Mouse (Mus musculus) ES-E14 (cell line): Measurements from ENCODE around the gene Crebl2. TPM values are rescaled to one million over a fixed set of nuclear protein-coding genes. Genes with fewer than 3 reads are reported as not detected.

Source experiments
- DNase-seq: peaks from one replicate; pipeline ENCODE4 v3.0.0-alpha.2; 2013; ENCODE audit warnings: low read depth, low spot score
- H3K27ac ChIP-seq: 2 replicates; pipeline ENCODE4 v1.5.1; 2012; ENCODE audit warnings: low read depth, mild to moderate bottlenecking, low read length, moderate library complexity, mixed read lengths; ENCODE audit not compliant: poor library complexity, insufficient read depth, severe bottlenecking
- H3K36me3 ChIP-seq: 2 replicates; pipeline ENCODE4 v1.6.1; 2012; ENCODE audit warnings: mild to moderate bottlenecking, low read length, moderate library complexity, mixed read lengths; ENCODE audit not compliant: control insufficient read depth, poor library complexity, insufficient read depth, severe bottlenecking
- H3K4me1 ChIP-seq, 2 experiments: fragments of 150-350 bp in 1 of 2; sonication (generic) in 1 of 2; 2 replicates each; pipeline ENCODE4 v1.6.1; 2012; ENCODE audit warnings: low read length in 2 of 2, mild to moderate bottlenecking in 1 of 2, mixed read lengths in 1 of 2; ENCODE audit not compliant: control insufficient read depth in 2 of 2, insufficient read depth in 2 of 2, poor library complexity in 1 of 2
- H3K4me3 ChIP-seq, 2 experiments: fragments of 150-350 bp in 1 of 2; sonication (generic) in 1 of 2; 2 replicates each; pipeline ENCODE4 v1.5.1; 2012; ENCODE audit warnings: low read length in 2 of 2, low read depth in 1 of 2, mild to moderate bottlenecking in 1 of 2, mixed read lengths in 1 of 2; ENCODE audit not compliant: insufficient read depth in 1 of 2, poor library complexity in 1 of 2, severe bottlenecking in 1 of 2
- H3K9ac ChIP-seq: 2 replicates; pipeline ENCODE4 v1.6.1; 2012; ENCODE audit warnings: low read depth, mild to moderate bottlenecking, low read length, mixed read lengths; ENCODE audit not compliant: poor library complexity, insufficient read depth, severe bottlenecking
- H3K9me3 ChIP-seq: fragments of 150-350 bp; sonication (generic); 2 replicates; pipeline ENCODE4 v1.6.1; 2012; ENCODE audit warnings: low read depth, mild to moderate bottlenecking, low read length; ENCODE audit not compliant: control insufficient read depth, insufficient read depth
- CHD2 ChIP-seq: IDR thresholded peaks from 2 replicates; pipeline ENCODE4 v1.6.1; 2014; ENCODE audit warnings: mild to moderate bottlenecking, low read depth, low read length, inconsistent platforms
- HCFC1 ChIP-seq: IDR thresholded peaks from 2 replicates; pipeline ENCODE4 v1.6.1; 2012; ENCODE audit warnings: low read length, inconsistent platforms, borderline replicate concordance; ENCODE audit not compliant: insufficient read depth
- MAFK ChIP-seq: IDR thresholded peaks from 2 replicates; pipeline ENCODE4 v1.6.1; 2014; ENCODE audit warnings: mild to moderate bottlenecking, low read depth, low read length, inconsistent platforms; ENCODE audit not compliant: insufficient read depth
- ZC3H11A ChIP-seq: IDR thresholded peaks from 2 replicates; pipeline ENCODE4 v1.6.1; 2012; ENCODE audit warnings: low read depth, mild to moderate bottlenecking, inconsistent platforms, low read length, borderline replicate concordance
- ZNF384 ChIP-seq: IDR thresholded peaks from 2 replicates; pipeline ENCODE4 v1.6.1; 2012; ENCODE audit warnings: low read depth, low read length, inconsistent platforms
- in situ Hi-C, 2 experiments: fragments of 600-800 bp; cut with MboI; formaldehyde crosslinking; loops; one replicate each; pipeline ENCODE4 v1.15.1; 2025; ENCODE audit warnings: low sequenced_read_pairs in 2 of 2, inconsistent platforms in 1 of 2; ENCODE audit not compliant: unreplicated experiment in 2 of 2
- total RNA-seq: library from RNA; depleted of rRNA; stranded (reverse); fragments of 300-350 nt; gene quantifications from 2 replicates; pipeline ENCODE4 v1.2.3, GENCODE M21; 2012

Crebl2 gene
- total RNA-seq, 1 experiment, result 4.3 TPM

- H3K4me3 ChIP-seq, result no peak overlapping the region
- no peak for DNase-seq
Measured at GRCm38 (mm10) chr6:134885515-134885914, 55.6 kb downstream of the Crebl2 start.

GRCm38 (mm10) chr6:134886475-134886874 is 56.5 kb downstream of the Crebl2 start:
- Histone ChIP-seq H3K36me3 (peaks cover 3% of the 10 kb centered on the region; the same call in 1 of the 2 replicates), H3K9ac (peak overlapping the region; percentile 61; the same call in 1 of the 2 replicates), H3K9me3 (no peaks in the 10 kb centered on the region), H3K4me1 (peaks cover 8 to 13% of the 10 kb centered on the region in 2 experiments; a peak in 3 of 4 replicates), H3K4me3 (peak overlapping the region in 1 of 2 experiments; percentile 95; a peak in 1 of 4 replicates), H3K27ac (no peak overlapping the region)
- in situ Hi-C loops, result no loop called here
- no peak for DNase-seq
- no peak for TF ChIP-seq ZNF384

More at GRCm38 (mm10) chr6:134885515-134885914, 55.6 kb downstream of the Crebl2 start:
- in situ Hi-C loops, result no loop called here
- H3K9me3 ChIP-seq, result no peaks in the 10 kb centered on the region
- H3K36me3 ChIP-seq, result peaks cover 3% of the 10 kb centered on the region; the same call in 1 of the 2 replicates
- H3K9ac ChIP-seq, result no peak overlapping the region
- H3K4me1 ChIP-seq, result peaks cover 8 to 13% of the 10 kb centered on the region in 2 experiments; a peak in 3 of 4 replicates
- no peak overlapping the region for H3K27ac ChIP-seq
- TF ChIP-seq ZNF384 (no peak), MAFK (no peak), HCFC1 (no peak), ZC3H11A (no peak), CHD2 (no peak)

DNA sequence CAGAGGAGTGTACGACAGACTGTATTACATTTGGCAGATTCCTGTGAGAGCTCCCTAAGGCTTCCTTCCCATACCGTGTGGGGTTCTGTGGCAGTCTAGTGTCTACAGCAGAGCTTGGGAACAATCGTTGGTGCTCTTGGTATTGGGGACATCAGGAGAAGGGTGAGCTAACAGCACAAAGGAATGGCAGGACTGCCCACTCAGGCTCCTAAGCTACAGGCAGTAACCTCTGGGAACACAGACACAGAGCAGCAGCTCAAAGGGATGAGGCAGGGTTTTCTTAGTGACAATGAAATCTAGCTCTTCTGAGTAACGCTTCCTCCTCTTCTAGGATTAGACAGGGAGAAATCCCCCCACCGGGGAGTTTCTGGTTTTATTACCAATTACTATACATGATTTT is 57.1 kb downstream of the Crebl2 start:
- H3K9me3 ChIP-seq, result no peaks in the 10 kb centered on the region
- H3K4me1 ChIP-seq, result peaks cover 8 to 13% of the 10 kb centered on the region in 2 experiments; a peak in 3 of 4 replicates
- peak overlapping the region; percentile 18; the same call in 1 of the 2 replicates for H3K27ac ChIP-seq
- H3K36me3 ChIP-seq, result peaks cover 3% of the 10 kb centered on the region; the same call in 1 of the 2 replicates
- H3K9ac ChIP-seq, result peak overlapping the region; percentile 61
- no peak for DNase-seq
- in situ Hi-C loops, result no loop called here
- H3K4me3 ChIP-seq, result peak overlapping the region; percentile 68 to 95
- no peak for TF ChIP-seq ZNF384
- no peak for TF ChIP-seq ZC3H11A
- TF ChIP-seq HCFC1, result no peak
- TF ChIP-seq MAFK, result no peak
- no peak for TF ChIP-seq CHD2

- H3K9me3 ChIP-seq, result no peaks in the 10 kb centered on the region
- peak overlapping the region; percentile 68 to 95 for H3K4me3 ChIP-seq
- TF ChIP-seq HCFC1 (peak; percentile 70; the same call in 1 of the 2 replicates), CHD2 (peak; percentile 71), ZC3H11A (no peak)
- H3K36me3 ChIP-seq, result peaks cover 3% of the 10 kb centered on the region; the same call in 1 of the 2 replicates
- peak overlapping the region; percentile 85 for H3K27ac ChIP-seq
- peak; percentile 95 for DNase-seq
- in situ Hi-C loops, result no loop called here
- H3K4me1 ChIP-seq, result peaks cover 8 to 13% of the 10 kb centered on the region in 2 experiments; a peak in 3 of 4 replicates
- peak overlapping the region; percentile 95 for H3K9ac ChIP-seq
Measured at GRCm38 (mm10) chr6:134887711-134888449, 57.9 kb downstream of the Crebl2 start.
